Comparison of ENCODE assay signal across 20 mouse cellular contexts in genomic region chr10:40526301-40526761, GRCm38 (mm10). TPM values are rescaled to one million over a fixed set of nuclear protein-coding genes. Genes with fewer than 3 reads are reported as not detected.
DNase-seq lines count a peak whose midpoint lies in the region; ATAC-seq and TF ChIP-seq lines count a peak whose summit lies in the region.
"Had no signal": no experiment of that assay in that cellular context is flagged by ENCODE, and none has a peak within 500 bp of the region (broad histone marks: within the 10 kb centered on the region; RNA-seq: fewer than 3 reads in every experiment).

No protein-coding gene starts in this region.

- H3ac ChIP-seq in myocyte (ENCODE audit: control insufficient read depth, insufficient read length), result no peak overlapping the region

- no peaks in the 10 kb centered on the region for H3K36me3 ChIP-seq in liver, embryonic 13.5 days
- no peaks in the 10 kb centered on the region for H3K36me3 ChIP-seq in myocyte (ENCODE audit: control insufficient read depth, insufficient read depth)
- no peaks in the 10 kb centered on the region for H3K36me3 ChIP-seq in forebrain, embryonic 16.5 days (ENCODE audit: control insufficient read depth, insufficient read depth)
- H3K36me3 ChIP-seq: heart, embryonic 10.5 days; hindbrain, embryonic 12.5 days had no signal

- WGBS in liver, embryonic 13.5 days (ENCODE audit: insufficient replicate concordance), result 21% methylated on average over 8 of the region's 8 CpGs
- WGBS in forebrain, embryonic 16.5 days, result 80% methylated on average over 8 of the region's 8 CpGs

- H3K9ac ChIP-seq in liver, embryonic 13.5 days, result no peak overlapping the region
- H3K9ac ChIP-seq in forebrain, embryonic 16.5 days (replicated peaks; ENCODE audit: low read depth, low read length), result no peak overlapping the region
- H3K9ac ChIP-seq: hindbrain, embryonic 12.5 days; liver, embryonic 14.5 days had no signal

- H3K27me3 ChIP-seq in liver, embryonic 13.5 days, result no peaks in the 10 kb centered on the region; the same call in 1 of the 2 replicates
- H3K27me3 ChIP-seq in myocyte (ENCODE audit: control insufficient read depth, insufficient read depth, insufficient read length), result no peaks in the 10 kb centered on the region
- H3K27me3 ChIP-seq in forebrain, embryonic 16.5 days (replicated peaks; ENCODE audit: control insufficient read depth, insufficient read depth, low read length), result no peaks in the 10 kb centered on the region
- H3K27me3 ChIP-seq: hindbrain, embryonic 12.5 days had no signal

- no peaks in the 10 kb centered on the region for H3K79me2 ChIP-seq in myocyte (ENCODE audit: control insufficient read depth, insufficient read depth)

- H3K9me3 ChIP-seq in liver, embryonic 13.5 days (replicated peaks), result no peaks in the 10 kb centered on the region
- H3K9me3 ChIP-seq in forebrain, embryonic 16.5 days (ENCODE audit: control insufficient read depth, low read length), result no peaks in the 10 kb centered on the region
- H3K9me3 ChIP-seq: heart, embryonic 10.5 days; hindbrain, embryonic 12.5 days had no signal

- TF ChIP-seq POLR2A in myocyte (IDR thresholded peaks at IDR 0.05; ENCODE audit: insufficient read length, low read depth), result no peak

- no peak for ATAC-seq in CD4-positive, CD25-positive, alpha-beta regulatory T cell, adult 4 months
- ATAC-seq in liver, embryonic 13.5 days (ENCODE audit: low read depth), result no peak
- ATAC-seq in common myeloid progenitor, adult 5-6 weeks (replicated peaks; ENCODE audit: low read depth, poor library complexity, severe bottlenecking), result peak; percentile 42
- no peak for ATAC-seq in forebrain, embryonic 16.5 days

- H3K4me3 ChIP-seq in liver, embryonic 13.5 days (replicated peaks), result no peak overlapping the region
- H3K4me3 ChIP-seq in myocyte, result no peak overlapping the region
- H3K4me3 ChIP-seq in forebrain, embryonic 16.5 days (replicated peaks; ENCODE audit: low read length), result no peak overlapping the region
- H3K4me3 ChIP-seq: heart, embryonic 10.5 days; hindbrain, embryonic 12.5 days had no signal

- peak; percentile 23 for DNase-seq in CD4-positive, CD25-positive, alpha-beta regulatory T cell, adult 2 months (ENCODE audit: low read depth, low spot score)
- DNase-seq in liver, embryonic 13.5 days, result peak; percentile 14
- no peak for DNase-seq in liver
- DNase-seq in embryo, embryonic 9.5 days (ENCODE audit: extremely low spot score), result no peak
- DNase-seq: adrenal gland, postnatal 25 days; cerebellum, adult 11 months; kidney, adult 8-10 months; right cerebral cortex, postnatal 25 days; thymus, postnatal 4 days had no signal

- H3K4me2 ChIP-seq in liver, embryonic 13.5 days, result peak overlapping the region; percentile 21; the same call in 1 of the 2 replicates
- no peak overlapping the region for H3K4me2 ChIP-seq in myocyte (ENCODE audit: low read depth)
- no peak overlapping the region for H3K4me2 ChIP-seq in forebrain, embryonic 16.5 days (ENCODE audit: low read length)
- H3K4me2 ChIP-seq: hindbrain, embryonic 12.5 days had no signal

- no peak overlapping the region for H3K27ac ChIP-seq in liver, embryonic 13.5 days
- no peak overlapping the region for H3K27ac ChIP-seq in forebrain, embryonic 16.5 days (ENCODE audit: low read length)
- H3K27ac ChIP-seq: heart, embryonic 10.5 days; hindbrain, embryonic 12.5 days; liver, embryonic 14.5 days had no signal

- H3K4me1 ChIP-seq in liver, embryonic 13.5 days (replicated peaks), result peaks cover 52% of the 10 kb centered on the region
- peaks cover 10% of the 10 kb centered on the region for H3K4me1 ChIP-seq in forebrain, embryonic 16.5 days (replicated peaks; ENCODE audit: control insufficient read depth, insufficient read depth, low read length)

TF ChIP-seq in myocyte, 11 proteins besides CTCF, POLR2A, EP300 and RAD21:
- TF ChIP-seq SRF (IDR thresholded peaks at IDR 0.05; ENCODE audit: control insufficient read depth, insufficient read length, low read depth) (no peak), CEBPB (IDR thresholded peaks at IDR 0.05; ENCODE audit: insufficient read depth, poor library complexity, severe bottlenecking) (peak; percentile 77; the same call in 1 of the 2 replicates), USF1 (IDR thresholded peaks at IDR 0.05; ENCODE audit: low read depth) (no peak), MYOG (IDR thresholded peaks at IDR 0.05; ENCODE audit: control insufficient read depth in 1 of 3, insufficient read depth in 1 of 3, insufficient read length in 2 of 3, low read depth in 2 of 3) (no peak), MAX (IDR thresholded peaks at IDR 0.05; ENCODE audit: low read depth) (no peak)

RNA-seq across cellular contexts. Expression of gene Slc22a16, which starts 43.8 kb away (rescaled TPM):
- polyA plus RNA-seq in CD4-positive, CD25-positive, alpha-beta regulatory T cell, adult 4 months (2017; shearing (Covaris generic)), result not detected
- not detected in 2 replicates for polyA plus RNA-seq in liver, embryonic 13.5 days (2015; fragmentation: Nextera tagmentation; extraction: Ambion mirVana)
- not detected in 2 replicates for total RNA-seq in common myeloid progenitor, adult 5-6 weeks (2017)
- not detected for polyA plus RNA-seq in myocyte (2012; fragmentation: generic; extraction: Trizol)
- not detected in 2 replicates for polyA plus RNA-seq in forebrain, embryonic 16.5 days (2015; fragmentation: Nextera tagmentation; extraction: Ambion mirVana)
- total RNA-seq: adrenal gland, postnatal 25 days; gastrocnemius, adult 18-20 months; layer of hippocampus, adult 18-20 months; left cerebral cortex, postnatal 10 days had no signal
- polyA plus RNA-seq: cortical plate, adult 2 months; heart, embryonic 10.5 days; hindbrain, embryonic 12.5 days; liver, embryonic 14.5 days had no signal

Comparison
In these comparisons a context has a peak if more than half of its experiments do, and no peak if none do; other contexts are left out.
1. DNase-seq: peak in CD4-positive, CD25-positive, alpha-beta regulatory T cell, adult 2 months (single experiment) and liver, embryonic 13.5 days (single experiment); none in liver (single experiment) and embryo, embryonic 9.5 days (single experiment).